Mouse (Mus musculus): ENCODE measurements around the gene Kctd2. TPM values are rescaled to one million over a fixed set of nuclear protein-coding genes. Genes with fewer than 3 reads are reported as not detected.

Gene Kctd2
- polyA plus RNA-seq (2012; rRNA removed), result 11.8 and 13.6 TPM in 2 replicates

DNA sequence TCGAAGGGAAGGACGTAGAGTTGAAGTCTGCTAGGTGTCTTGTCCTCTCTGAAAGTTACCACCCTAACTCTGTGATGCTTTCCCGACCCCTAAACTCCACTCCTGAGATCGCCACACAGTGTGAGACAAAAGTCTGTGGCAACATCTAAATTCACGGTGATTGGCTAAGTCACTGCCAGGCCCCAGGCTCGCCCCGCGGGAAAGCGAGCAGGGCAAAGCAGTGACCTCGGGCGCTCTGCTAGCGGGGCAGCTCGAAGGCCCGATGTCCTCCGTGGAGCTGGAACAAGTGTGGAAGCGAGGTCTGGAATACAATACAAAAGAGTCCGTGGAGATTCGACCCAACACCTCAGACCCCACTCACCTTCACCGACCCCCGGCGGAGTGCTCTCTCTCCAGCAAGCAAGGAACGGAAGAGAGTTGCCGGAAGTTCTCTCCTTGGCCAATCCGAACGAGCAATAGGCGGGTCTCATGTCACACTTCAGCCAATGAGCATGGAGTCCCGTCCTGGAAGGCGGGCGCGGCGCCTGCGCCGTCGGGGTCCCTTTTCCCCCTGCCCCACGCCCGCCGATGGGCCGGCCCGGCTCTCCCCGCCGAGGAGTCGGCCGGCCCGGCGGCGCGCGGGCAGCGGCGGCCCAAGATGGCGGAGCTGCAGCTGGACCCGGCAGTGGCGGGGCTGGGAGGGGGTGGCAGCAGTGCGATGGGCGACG, at the start of gene Kctd2, which contains the start of gene Atp5h:
Kctd2 (plus strand) TSS at position 598 of the 707 bp plus-strand sequence.
Atp5h (minus strand) TSS at position 432 of the 707 bp plus-strand sequence.
- TF ChIP-seq POLR2A (IDR thresholded peaks at IDR 0.05; ENCODE audit: control insufficient read depth, low read depth, low read length) (peak; percentile 78), CTCF (IDR thresholded peaks at IDR 0.05; ENCODE audit: control insufficient read depth, insufficient read depth, insufficient replicate concordance, low read depth, low read length) (no peak)
- H3K4me1 ChIP-seq (ENCODE audit: control insufficient read depth, insufficient read depth, low read length), result peaks cover 8% of the 10 kb centered on the region
- peaks cover 3% of the 10 kb centered on the region; the same call in 1 of the 2 replicates for H3K36me3 ChIP-seq (ENCODE audit: control insufficient read depth, insufficient read depth, low read length)

DNA sequence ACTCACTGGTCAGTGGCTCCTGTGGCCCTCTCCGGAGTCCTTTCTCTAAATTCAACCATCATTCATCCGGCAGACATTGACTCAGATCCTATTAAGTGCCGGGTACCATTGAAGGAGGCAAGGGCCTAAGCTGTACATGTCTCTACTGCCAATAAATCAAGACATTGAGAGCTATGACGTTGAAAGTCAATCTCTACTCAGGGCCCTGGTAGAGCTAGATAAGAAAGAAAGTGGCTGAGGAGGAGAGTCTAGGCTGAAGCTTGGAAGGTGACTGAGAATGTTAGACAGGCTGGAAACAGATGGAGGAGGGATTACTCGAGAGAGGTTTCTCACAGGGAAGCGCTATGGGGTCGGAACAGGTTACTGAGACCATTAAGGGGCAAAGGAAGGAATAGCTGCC, 49.6 kb upstream of the Kctd2 start:
- H3K4me3 ChIP-seq (ENCODE audit: control insufficient read depth, low read depth, low read length), result no peak overlapping the region
- H3K36me3 ChIP-seq (ENCODE audit: control insufficient read depth, insufficient read depth, low read length), result no peaks in the 10 kb centered on the region
- H3K27me3 ChIP-seq (ENCODE audit: control insufficient read depth, insufficient read depth, low read length), result peaks cover 2% of the 10 kb centered on the region; the same call in 1 of the 2 replicates
- peaks cover 17% of the 10 kb centered on the region for H3K4me1 ChIP-seq (ENCODE audit: control insufficient read depth, insufficient read depth, low read length)
- H3K27ac ChIP-seq (ENCODE audit: control insufficient read depth, insufficient read depth, low read depth, low read length), result no peak overlapping the region
- TF ChIP-seq CTCF (IDR thresholded peaks at IDR 0.05; ENCODE audit: control insufficient read depth, insufficient read depth, insufficient replicate concordance, low read depth, low read length) (no peak), POLR2A (IDR thresholded peaks at IDR 0.05; ENCODE audit: control insufficient read depth, low read depth, low read length) (no peak)

More for the DNA sequence above, at the start of gene Kctd2, which contains the start of gene Atp5h:
- Histone ChIP-seq H3K27me3 (ENCODE audit: control insufficient read depth, insufficient read depth, low read length) (no peaks in the 10 kb centered on the region), H3K27ac (ENCODE audit: control insufficient read depth, insufficient read depth, low read depth, low read length) (peak within 1 kb of the TSS; percentile 94), H3K4me3 (ENCODE audit: control insufficient read depth, low read depth, low read length) (peak within 1 kb of the TSS; percentile 90)

DNA sequence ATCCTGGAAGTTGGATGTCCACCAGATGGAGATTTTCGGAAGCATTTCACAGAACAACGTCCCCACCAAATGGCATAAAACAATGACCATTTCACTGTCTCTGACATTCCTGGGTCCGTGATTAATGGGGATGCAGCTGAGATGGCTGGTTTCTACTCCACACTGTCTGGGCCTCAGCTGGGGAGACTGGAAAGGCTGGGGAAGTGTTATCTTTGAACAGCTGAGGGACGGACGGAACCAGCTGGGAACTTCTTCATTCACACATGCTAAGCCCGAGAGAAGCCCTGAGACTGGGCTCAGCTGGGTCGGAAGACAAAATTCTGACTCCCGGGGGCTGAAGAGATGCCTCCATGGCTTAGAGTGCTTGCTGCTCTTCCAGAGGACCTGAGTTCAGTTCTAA, 48.6 kb upstream of the Kctd2 start:
- no peaks in the 10 kb centered on the region for H3K36me3 ChIP-seq (ENCODE audit: control insufficient read depth, insufficient read depth, low read length)
- no peak for TF ChIP-seq POLR2A (IDR thresholded peaks at IDR 0.05; ENCODE audit: control insufficient read depth, low read depth, low read length)
- TF ChIP-seq CTCF (IDR thresholded peaks at IDR 0.05; ENCODE audit: control insufficient read depth, insufficient read depth, insufficient replicate concordance, low read depth, low read length), result no peak
- peaks cover 2% of the 10 kb centered on the region; the same call in 1 of the 2 replicates for H3K27me3 ChIP-seq (ENCODE audit: control insufficient read depth, insufficient read depth, low read length)

GRCm38 (mm10) chr11:115372015-115372414, 47.9 kb upstream of the Kctd2 start:
- Histone ChIP-seq H3K4me1 (ENCODE audit: control insufficient read depth, insufficient read depth, low read length) (peaks cover 11% of the 10 kb centered on the region), H3K36me3 (ENCODE audit: control insufficient read depth, insufficient read depth, low read length) (no peaks in the 10 kb centered on the region), H3K27ac (ENCODE audit: control insufficient read depth, insufficient read depth, low read depth, low read length) (no peak overlapping the region), H3K4me3 (ENCODE audit: control insufficient read depth, low read depth, low read length) (no peak overlapping the region), H3K27me3 (ENCODE audit: control insufficient read depth, insufficient read depth, low read length) (no peaks in the 10 kb centered on the region; the same call in 1 of the 2 replicates)
- TF ChIP-seq CTCF (IDR thresholded peaks at IDR 0.05; ENCODE audit: control insufficient read depth, insufficient read depth, insufficient replicate concordance, low read depth, low read length) (no peak), POLR2A (IDR thresholded peaks at IDR 0.05; ENCODE audit: control insufficient read depth, low read depth, low read length) (no peak)

More for the DNA sequence above, 48.6 kb upstream of the Kctd2 start:
- Histone ChIP-seq H3K4me1 (ENCODE audit: control insufficient read depth, insufficient read depth, low read length) (peaks cover 17% of the 10 kb centered on the region), H3K4me3 (ENCODE audit: control insufficient read depth, low read depth, low read length) (no peak overlapping the region), H3K27ac (ENCODE audit: control insufficient read depth, insufficient read depth, low read depth, low read length) (no peak overlapping the region)

- H3K4me1 ChIP-seq (ENCODE audit: control insufficient read depth, insufficient read depth, low read length), result peaks cover 6% of the 10 kb centered on the region
Measured at GRCm38 (mm10) chr11:115372737-115373136, 47.2 kb upstream of the Kctd2 start.

DNA sequence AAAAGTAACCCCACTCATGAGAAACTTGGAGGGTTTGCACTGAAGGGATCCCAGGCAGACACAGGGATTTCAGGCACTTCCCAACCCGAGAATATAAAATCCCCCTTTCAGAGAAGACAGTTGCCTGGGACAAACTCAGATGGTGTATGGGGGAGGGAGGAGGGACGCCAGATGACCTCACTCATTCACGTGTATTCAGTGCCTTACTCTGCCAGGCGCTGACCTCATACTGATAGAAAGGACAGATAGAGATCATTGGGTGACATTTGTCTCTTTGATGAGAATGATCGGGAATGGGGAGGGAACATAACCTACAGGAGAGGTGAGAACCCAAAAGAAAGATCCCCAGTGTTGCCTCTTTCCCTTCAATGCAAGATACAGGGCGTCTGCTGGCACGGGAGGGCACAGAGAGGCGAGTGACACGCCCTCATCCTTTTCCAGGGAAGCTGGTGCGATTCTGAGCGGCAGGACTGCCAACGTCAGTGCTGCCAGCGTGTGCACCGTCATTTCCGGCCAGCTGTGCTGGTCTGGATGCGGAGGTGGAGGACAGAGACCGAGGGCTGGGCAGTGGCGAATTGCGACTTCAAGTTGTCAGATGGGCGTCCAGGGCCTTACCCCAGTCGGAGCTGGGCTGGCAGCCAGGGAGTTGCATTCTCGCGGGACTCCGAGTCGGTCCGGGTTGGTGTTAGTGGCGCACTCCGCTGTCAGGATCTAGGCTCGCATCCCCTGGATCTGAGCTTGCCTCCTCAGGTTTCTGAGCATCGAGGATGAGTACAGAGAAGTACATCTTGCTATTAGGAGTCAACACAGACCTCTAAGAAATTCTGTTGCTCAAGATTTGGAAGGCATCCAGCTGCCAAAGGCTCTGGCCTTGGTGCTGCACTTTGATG, 45.9 kb upstream of the Kctd2 start:
- peak overlapping the region; percentile 41; the same call in 1 of the 2 replicates for H3K4me3 ChIP-seq (ENCODE audit: control insufficient read depth, low read depth, low read length)
- H3K27me3 ChIP-seq (ENCODE audit: control insufficient read depth, insufficient read depth, low read length), result no peaks in the 10 kb centered on the region
- no peaks in the 10 kb centered on the region for H3K36me3 ChIP-seq (ENCODE audit: control insufficient read depth, insufficient read depth, low read length)
- H3K4me1 ChIP-seq (ENCODE audit: control insufficient read depth, insufficient read depth, low read length), result peaks cover 6% of the 10 kb centered on the region
- H3K27ac ChIP-seq (ENCODE audit: control insufficient read depth, insufficient read depth, low read depth, low read length), result no peak overlapping the region
- TF ChIP-seq POLR2A (IDR thresholded peaks at IDR 0.05; ENCODE audit: control insufficient read depth, low read depth, low read length) (no peak), CTCF (IDR thresholded peaks at IDR 0.05; ENCODE audit: control insufficient read depth, insufficient read depth, insufficient replicate concordance, low read depth, low read length) (no peak)

More at GRCm38 (mm10) chr11:115372737-115373136, 47.2 kb upstream of the Kctd2 start:
- Histone ChIP-seq H3K27me3 (ENCODE audit: control insufficient read depth, insufficient read depth, low read length) (no peaks in the 10 kb centered on the region), H3K36me3 (ENCODE audit: control insufficient read depth, insufficient read depth, low read length) (no peaks in the 10 kb centered on the region), H3K4me3 (ENCODE audit: control insufficient read depth, low read depth, low read length) (no peak overlapping the region), H3K27ac (ENCODE audit: control insufficient read depth, insufficient read depth, low read depth, low read length) (no peak overlapping the region)
- TF ChIP-seq POLR2A (IDR thresholded peaks at IDR 0.05; ENCODE audit: control insufficient read depth, low read depth, low read length), result no peak
- TF ChIP-seq CTCF (IDR thresholded peaks at IDR 0.05; ENCODE audit: control insufficient read depth, insufficient read depth, insufficient replicate concordance, low read depth, low read length), result no peak
